Mouse (Mus musculus) thymus, postnatal 4 days (tissue): ENCODE data around the gene Ccdc85c.

Experiments used
- DNase-seq: peaks from one replicate; pipeline ENCODE4 v3.0.0; 2021

Ccdc85c gene

GRCm38 (mm10) chr12:108238395-108239035, 36.7 kb downstream of the Ccdc85c start:
- DNase-seq = no peak

GRCm38 (mm10) chr12:108237300-108238006, 37.8 kb downstream of the Ccdc85c start:
- DNase-seq = no peak

GRCm38 (mm10) chr12:108235976-108236555, 39.2 kb downstream of the Ccdc85c start:
- DNase-seq = no peak

- no peak for DNase-seq
Observed at GRCm38 (mm10) chr12:108234832-108235602, 40.2 kb downstream of the Ccdc85c start.

- DNase-seq = no peak
Observed at GRCm38 (mm10) chr12:108233736-108234135, 41.5 kb downstream of the Ccdc85c start.

GRCm38 (mm10) chr12:108231901-108232300, 43.3 kb downstream of the Ccdc85c start:
- no peak for DNase-seq

DNA sequence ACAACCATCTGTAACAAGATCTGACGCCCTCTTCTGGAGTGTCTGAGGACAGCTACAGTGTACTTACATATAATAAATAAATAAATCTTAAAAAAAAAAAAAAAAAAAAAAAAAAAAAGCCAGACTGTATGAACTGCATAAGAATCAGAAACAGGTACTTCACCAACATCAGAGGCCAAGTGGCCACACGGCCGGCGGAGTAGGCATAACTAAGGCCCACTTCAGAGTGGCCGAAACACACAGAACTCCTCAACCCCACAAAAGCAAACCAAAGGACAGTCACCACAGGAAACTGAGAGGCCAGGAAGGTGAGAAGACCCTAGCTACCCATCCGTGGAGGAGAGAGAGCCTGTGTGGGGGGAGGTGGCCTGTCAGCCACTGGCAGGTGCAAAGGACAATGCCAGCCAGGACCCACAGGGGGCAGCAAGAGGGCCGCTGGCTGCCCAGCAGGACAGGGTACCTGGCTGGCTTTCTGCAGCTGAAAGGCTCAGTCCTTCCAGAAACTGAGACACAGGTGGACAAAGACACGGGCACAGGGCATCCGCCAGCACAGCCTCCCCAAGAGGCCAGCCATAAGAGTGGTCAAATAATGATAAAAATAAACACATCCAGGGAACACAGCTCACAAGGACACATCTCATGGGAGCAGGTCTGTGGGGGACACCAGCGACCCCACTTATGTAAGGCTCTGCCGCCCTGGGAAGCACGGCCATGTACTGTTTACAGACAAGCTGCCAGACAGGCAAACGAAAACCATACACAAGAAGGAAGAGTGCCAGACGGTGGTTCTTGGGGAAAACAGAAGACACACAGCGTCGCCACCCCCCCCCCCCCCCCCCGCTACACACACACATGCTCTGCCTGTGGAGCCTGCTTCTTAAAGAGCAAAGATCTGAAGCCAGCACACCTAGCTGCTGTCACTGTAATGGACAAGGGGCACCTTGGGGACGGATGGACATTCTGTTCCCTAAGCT, 44.1 kb downstream of the Ccdc85c start:
- DNase-seq = peak; percentile 79

DNA sequence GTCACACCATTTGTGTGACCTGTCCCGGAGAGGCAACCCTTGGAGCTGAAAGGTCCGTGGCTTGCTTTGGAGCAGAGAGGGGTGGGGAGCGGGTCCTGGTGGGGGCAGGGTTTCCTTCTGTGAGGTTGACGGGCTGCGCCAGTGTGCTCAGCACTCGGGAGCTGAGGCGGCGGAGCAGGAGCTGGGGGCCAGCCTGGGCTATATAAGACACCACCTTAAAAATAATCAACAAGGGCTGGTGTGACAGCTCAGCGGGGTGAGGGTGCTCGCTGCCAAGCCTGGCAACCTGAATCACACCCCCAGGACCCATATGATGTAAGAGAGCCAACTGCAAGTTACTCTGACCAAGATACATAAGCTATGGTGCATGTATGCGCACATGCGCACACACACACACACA, 45.1 kb downstream of the Ccdc85c start:
- DNase-seq = no peak

DNA sequence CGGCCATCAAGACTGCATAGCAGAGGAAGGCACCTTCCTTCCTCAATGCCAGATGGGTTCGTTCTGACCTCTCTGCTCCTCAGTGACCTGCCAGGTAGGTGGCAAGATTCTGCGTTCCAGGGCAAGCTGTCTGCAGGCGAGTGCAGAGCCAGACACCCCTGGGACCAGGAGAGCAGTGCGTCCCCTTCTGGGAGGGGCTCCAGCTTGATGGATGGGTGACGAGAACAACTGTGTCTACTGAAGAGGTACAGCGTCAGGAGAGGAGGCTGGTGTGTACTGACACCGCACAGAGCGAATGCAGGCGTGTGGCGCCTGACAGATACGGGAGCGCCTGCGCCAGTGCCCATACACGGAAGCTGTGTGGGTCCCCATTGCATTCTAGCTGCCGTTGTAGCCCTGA, 47.7 kb downstream of the Ccdc85c start:
- no peak for DNase-seq

GRCm38 (mm10) chr12:108226941-108227340, 48.3 kb downstream of the Ccdc85c start:
- no peak for DNase-seq

- DNase-seq = no peak
Observed at GRCm38 (mm10) chr12:108226216-108226615, 49.0 kb downstream of the Ccdc85c start.

GRCm38 (mm10) chr12:108225781-108226180, 49.4 kb downstream of the Ccdc85c start:
- DNase-seq = no peak

DNA sequence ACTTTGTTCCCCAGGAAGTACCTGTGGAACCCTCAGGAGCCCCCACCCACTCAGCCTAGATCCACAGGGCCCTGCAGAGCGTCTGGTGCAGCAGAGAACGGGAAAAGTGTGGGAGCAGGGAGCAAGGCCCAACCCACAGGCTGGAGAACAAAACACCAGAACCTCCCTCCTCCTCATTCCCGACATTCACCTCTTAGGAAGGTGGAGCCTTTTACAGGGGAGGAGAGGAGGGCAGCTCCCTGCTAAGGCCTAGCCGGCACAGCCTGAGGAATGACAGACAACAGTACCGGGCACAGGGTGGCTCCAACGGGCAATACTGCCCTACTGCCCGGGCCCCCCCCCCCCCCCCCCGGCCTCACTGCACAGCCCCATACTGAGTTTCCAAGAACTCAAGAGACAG, 51.9 kb downstream of the Ccdc85c start:
- DNase-seq = no peak

DNA sequence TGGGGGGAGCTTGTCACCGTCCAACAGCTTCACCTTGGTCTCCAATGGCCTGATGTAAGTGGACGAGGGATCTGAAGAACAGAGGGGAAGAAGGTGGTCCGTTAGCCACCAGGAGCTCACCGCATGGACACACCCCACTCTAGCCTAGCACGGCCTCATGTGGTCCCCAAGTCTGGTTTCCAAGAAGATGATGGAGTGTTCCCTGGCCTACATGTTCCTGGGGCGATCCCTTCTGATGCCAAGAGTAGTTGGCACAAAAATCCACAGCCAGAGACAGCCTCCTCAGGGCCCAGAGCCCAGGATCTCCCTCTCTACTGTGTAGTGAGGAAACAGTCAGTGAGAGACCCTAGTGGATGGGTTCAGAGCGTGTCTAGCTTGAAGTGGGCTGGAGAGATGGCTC, 53.5 kb downstream of the Ccdc85c start:
- no peak for DNase-seq

DNA sequence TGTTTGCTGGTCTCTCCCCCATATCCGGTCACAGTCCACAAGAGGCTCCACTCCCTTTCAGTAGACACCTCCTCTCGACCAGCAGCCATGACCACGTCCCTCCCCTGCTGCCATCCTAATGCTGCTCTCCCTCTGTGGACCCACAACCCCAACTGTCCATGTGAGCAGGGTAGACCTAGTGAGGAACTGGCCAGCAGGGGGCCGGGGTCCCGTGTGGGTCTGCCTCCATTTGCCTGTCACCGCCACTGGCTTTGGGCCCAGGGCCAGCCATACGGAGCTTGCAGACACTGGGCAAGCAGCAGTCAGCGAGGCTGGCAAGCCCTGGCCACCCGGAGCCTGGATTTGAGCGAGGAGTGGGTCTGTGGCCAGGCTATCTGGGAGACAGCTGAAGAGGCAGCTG, 54.0 kb downstream of the Ccdc85c start:
- DNase-seq = peak; percentile 49

DNA sequence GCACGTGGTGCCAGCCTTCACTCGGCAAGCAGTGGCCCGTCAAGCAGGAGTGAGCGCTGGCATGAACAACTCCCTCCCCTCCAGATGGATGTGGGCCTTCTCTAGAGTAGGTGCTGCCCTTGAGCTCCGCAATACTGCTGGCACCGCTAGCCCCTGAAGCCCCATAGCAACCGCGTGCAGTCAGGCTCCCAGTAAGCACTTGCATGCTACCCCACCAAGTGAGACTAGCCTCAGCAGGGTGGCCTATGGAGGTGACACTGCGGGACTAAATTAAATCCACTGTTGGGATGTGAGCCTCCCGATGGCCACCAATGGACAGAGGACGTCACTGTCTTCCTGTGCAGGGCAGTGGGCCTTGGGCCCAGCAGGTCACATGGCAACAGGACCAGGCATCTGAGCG, 54.6 kb downstream of the Ccdc85c start:
- DNase-seq = no peak

- no peak for DNase-seq
Observed at GRCm38 (mm10) chr12:108219825-108220616, 55.2 kb downstream of the Ccdc85c start.

DNA sequence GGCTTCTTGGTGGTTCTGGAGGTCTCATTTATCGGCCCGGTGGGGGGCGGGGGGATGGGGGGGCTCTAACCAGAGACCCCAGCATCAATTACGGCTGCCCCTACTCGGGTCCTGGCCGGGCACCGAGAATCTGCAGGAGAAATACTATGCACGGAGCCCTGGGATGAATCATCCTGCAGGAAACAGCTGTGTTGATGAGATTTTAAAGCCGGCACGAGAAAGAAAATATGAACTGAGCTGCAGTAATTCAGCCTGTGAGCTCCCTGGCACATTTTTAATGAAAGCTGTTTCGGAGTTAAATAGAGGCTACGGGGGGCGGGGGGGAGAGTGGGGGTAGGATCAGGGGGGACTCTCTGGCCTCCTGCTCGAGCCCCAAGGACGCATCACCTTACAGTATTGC, 56.1 kb downstream of the Ccdc85c start:
- no peak for DNase-seq

DNA sequence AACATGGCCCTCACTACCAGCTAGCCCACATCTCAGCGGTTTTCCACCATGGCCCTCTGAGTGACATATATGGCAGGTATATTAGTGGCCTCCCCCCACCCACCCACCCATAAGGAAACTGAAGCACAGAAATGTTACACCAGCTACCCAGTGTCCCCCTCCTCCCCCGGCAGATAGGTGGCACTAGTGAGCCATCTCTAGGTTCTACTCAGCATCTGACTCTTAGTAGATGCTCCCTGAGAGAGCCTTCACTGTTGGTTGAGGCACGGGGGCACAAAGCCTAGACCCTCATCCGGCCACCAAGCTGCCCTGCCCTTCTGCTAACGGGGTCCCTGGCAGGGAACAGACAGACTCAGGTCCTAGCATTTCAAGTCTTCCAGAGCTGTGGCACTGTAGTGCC, 57.7 kb downstream of the Ccdc85c start:
- peak; percentile 84 for DNase-seq

DNA sequence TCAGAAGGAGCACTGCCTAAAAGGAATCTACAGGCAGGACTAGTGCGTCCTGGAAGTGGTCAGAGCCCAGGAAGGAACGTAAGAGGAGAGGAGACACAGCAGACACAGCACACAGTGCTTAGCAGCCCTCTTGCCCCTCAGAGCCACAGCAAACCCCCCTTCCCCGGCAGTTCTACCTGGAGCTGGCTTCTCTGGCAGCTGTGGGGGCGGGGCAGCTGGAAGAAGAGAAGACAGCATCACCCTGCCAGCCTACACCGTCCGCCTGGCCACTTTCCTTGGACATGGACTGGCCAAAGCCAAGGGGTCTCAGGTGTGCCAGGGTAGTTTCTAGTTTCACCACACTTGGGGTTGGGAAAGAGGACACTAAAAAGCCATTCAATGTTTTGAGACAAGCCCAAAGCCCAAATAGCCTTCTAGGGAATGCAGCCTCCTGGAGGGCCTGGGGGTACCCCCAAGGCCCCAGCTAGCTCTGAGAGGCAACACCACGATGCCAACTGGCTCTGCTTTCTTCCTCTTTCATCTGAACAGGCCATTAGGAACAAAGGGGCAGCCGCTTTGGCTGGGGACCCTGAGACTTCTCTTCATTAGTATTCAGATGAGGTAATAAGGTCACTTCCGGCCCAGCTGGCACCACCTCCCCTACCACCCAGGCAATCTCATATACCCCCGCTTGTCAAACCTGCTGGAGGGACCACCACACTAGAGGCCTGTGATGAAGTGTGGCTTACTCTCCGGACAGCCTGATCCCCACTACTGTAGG, 58.4 kb downstream of the Ccdc85c start:
- no peak for DNase-seq

DNA sequence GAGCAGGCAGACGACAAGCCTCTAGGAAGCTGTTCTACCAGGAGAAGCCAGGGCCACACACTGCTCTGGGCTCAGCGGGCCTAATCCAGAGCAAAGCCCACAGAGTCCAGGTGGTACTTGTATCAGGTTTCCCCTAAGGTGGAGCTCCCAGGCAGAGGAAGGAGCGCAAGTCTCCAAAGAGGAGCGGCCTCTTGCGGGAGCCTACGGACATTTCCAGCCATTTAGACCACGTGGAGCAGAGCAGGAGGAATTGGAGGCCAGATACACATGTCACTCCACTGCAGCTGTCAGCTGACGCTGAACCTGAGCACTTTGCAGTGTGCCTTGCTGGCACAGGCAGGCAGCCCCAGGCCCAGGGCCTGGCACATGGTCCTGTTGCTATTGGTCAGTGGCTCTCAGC, 60.1 kb downstream of the Ccdc85c start:
- no peak for DNase-seq
